Comparison of ENCODE assay signal across 13 mouse cellular contexts in the genomic region with DNA sequence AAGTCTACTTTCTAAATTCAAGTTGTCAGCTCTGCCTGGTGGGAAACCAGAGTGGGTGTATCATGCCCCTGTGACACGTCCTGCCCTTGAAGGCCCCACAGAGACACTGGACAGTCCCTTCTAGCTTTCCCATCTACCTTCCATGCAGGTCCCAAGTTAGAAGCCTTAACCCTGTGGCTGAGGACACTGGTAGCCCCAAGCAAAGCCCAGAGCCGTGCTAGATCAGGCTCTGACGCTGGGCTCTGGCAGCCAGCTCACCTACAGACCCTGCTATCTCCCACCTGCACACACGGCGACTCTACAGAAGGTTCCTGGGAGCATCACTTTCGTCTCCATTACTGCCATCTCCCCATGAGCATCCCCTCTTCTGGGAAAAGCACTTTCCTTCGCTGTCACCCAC. TPM values are rescaled to one million over a fixed set of nuclear protein-coding genes. Genes with fewer than 3 reads are reported as not detected.
DNase-seq lines count a peak whose midpoint lies in the region; ATAC-seq and TF ChIP-seq lines count a peak whose summit lies in the region.
"Had no signal": no experiment of that assay in that cellular context is flagged by ENCODE, and none has a peak within 500 bp of the region (broad histone marks: within the 10 kb centered on the region; RNA-seq: fewer than 3 reads in every experiment).

No protein-coding gene starts in this region.

- no peak for TF ChIP-seq EP300 in liver, embryonic 14.5 days (IDR thresholded peaks at IDR 0.05; ENCODE audit: low read depth)

- no peaks in the 10 kb centered on the region for H3K27me3 ChIP-seq in forebrain, postnatal 0 days (ENCODE audit: insufficient read depth, low read length)
- no peaks in the 10 kb centered on the region for H3K27me3 ChIP-seq in forebrain, embryonic 14.5 days (replicated peaks; ENCODE audit: control insufficient read depth, insufficient read depth, low read length)
- H3K27me3 ChIP-seq in limb, embryonic 15.5 days, result no peaks in the 10 kb centered on the region
- no peaks in the 10 kb centered on the region for H3K27me3 ChIP-seq in limb, embryonic 10.5 days (ENCODE audit: low read depth, poor library complexity, severe bottlenecking)
- H3K27me3 ChIP-seq in liver, embryonic 14.5 days (ENCODE audit: control insufficient read depth, insufficient read depth, low read length), result no peaks in the 10 kb centered on the region

- H3K27ac ChIP-seq in forebrain, postnatal 0 days (ENCODE audit: low read depth, low read length), result no peak overlapping the region
- H3K27ac ChIP-seq in forebrain, embryonic 14.5 days (ENCODE audit: low read depth, low read length), result no peak overlapping the region
- H3K27ac ChIP-seq in limb, embryonic 15.5 days, result no peak overlapping the region
- H3K27ac ChIP-seq in limb, embryonic 10.5 days, result no peak overlapping the region
- H3K27ac ChIP-seq in brown adipose tissue, adult 24 weeks (replicated peaks; ENCODE audit: low read depth, low read length), result peak overlapping the region; percentile 85
- H3K27ac ChIP-seq in liver, embryonic 14.5 days, result no peak overlapping the region
- H3K27ac ChIP-seq: forebrain, embryonic 10.5 days; hindbrain, embryonic 14.5 days; midbrain, embryonic 10.5 days had no signal

- no peak for DNase-seq in forebrain, postnatal 0 days
- DNase-seq in forebrain, embryonic 14.5 days (ENCODE audit: low spot score), result no peak
- DNase-seq in limb, embryonic 10.5 days (ENCODE audit: low spot score), result no peak
- DNase-seq in liver, embryonic 14.5 days (ENCODE audit: low read depth in 3 of 3, low spot score in 3 of 3), result no peak
- no peak for DNase-seq in layer of hippocampus, postnatal 36 days
- DNase-seq: adrenal gland, postnatal 10 days; cerebellum, adult 9-10 months had no signal

- H3K4me3 ChIP-seq in forebrain, postnatal 0 days (ENCODE audit: low read depth, low read length), result no peak overlapping the region
- H3K4me3 ChIP-seq in forebrain, embryonic 14.5 days (ENCODE audit: low read depth, low read length), result no peak overlapping the region
- H3K4me3 ChIP-seq in limb, embryonic 15.5 days, result no peak overlapping the region
- no peak overlapping the region for H3K4me3 ChIP-seq in limb, embryonic 10.5 days
- peak overlapping the region; percentile 72 for H3K4me3 ChIP-seq in brown adipose tissue, adult 24 weeks (ENCODE audit: insufficient read depth, low read depth, low read length)
- H3K4me3 ChIP-seq in liver, embryonic 14.5 days (ENCODE audit: insufficient read depth in 1 of 2, low read depth in 2 of 2, low read length in 2 of 2), result peak overlapping the region; percentile 49 to 64
- H3K4me3 ChIP-seq: forebrain, embryonic 10.5 days; midbrain, embryonic 10.5 days had no signal

- no peaks in the 10 kb centered on the region for H3K36me3 ChIP-seq in forebrain, postnatal 0 days (ENCODE audit: insufficient read depth)
- H3K36me3 ChIP-seq in forebrain, embryonic 14.5 days (ENCODE audit: control insufficient read depth, insufficient read depth, low read length), result no peaks in the 10 kb centered on the region
- H3K36me3 ChIP-seq in limb, embryonic 15.5 days, result no peaks in the 10 kb centered on the region
- H3K36me3 ChIP-seq in limb, embryonic 10.5 days, result no peaks in the 10 kb centered on the region
- H3K36me3 ChIP-seq in liver, embryonic 14.5 days (replicated peaks; ENCODE audit: control insufficient read depth, insufficient read depth, low read depth), result no peaks in the 10 kb centered on the region
- H3K36me3 ChIP-seq: forebrain, embryonic 10.5 days; midbrain, embryonic 10.5 days had no signal

- no peaks in the 10 kb centered on the region for H3K4me1 ChIP-seq in forebrain, postnatal 0 days (ENCODE audit: insufficient read depth)
- H3K4me1 ChIP-seq in forebrain, embryonic 14.5 days (ENCODE audit: control insufficient read depth, insufficient read depth, low read length), result no peaks in the 10 kb centered on the region
- H3K4me1 ChIP-seq in limb, embryonic 15.5 days, result peaks cover 11% of the 10 kb centered on the region
- H3K4me1 ChIP-seq in limb, embryonic 10.5 days, result 0 out of 2 replicates have a peak, but pooled peaks cover 4% of the 10 kb centered on the region
- H3K4me1 ChIP-seq in brown adipose tissue, adult 24 weeks (ENCODE audit: control insufficient read depth, insufficient read depth, insufficient read length, low read length), result peaks cover 35% of the 10 kb centered on the region
- peaks cover 11 to 45% of the 10 kb centered on the region in 2 experiments for H3K4me1 ChIP-seq in liver, embryonic 14.5 days (replicated peaks; ENCODE audit: control insufficient read depth in 2 of 2, insufficient read depth in 2 of 2, low read length in 1 of 2)
- H3K4me1 ChIP-seq: forebrain, embryonic 10.5 days; midbrain, embryonic 10.5 days had no signal

- no peaks in the 10 kb centered on the region for H3K9me3 ChIP-seq in forebrain, postnatal 0 days (ENCODE audit: low read length)
- H3K9me3 ChIP-seq in forebrain, embryonic 14.5 days (replicated peaks; ENCODE audit: control insufficient read depth, low read length), result no peaks in the 10 kb centered on the region
- no peaks in the 10 kb centered on the region for H3K9me3 ChIP-seq in limb, embryonic 15.5 days
- H3K9me3 ChIP-seq in limb, embryonic 10.5 days (replicated peaks), result no peaks in the 10 kb centered on the region
- H3K9me3 ChIP-seq in liver, embryonic 14.5 days (ENCODE audit: control insufficient read depth, low read length), result no peaks in the 10 kb centered on the region
- H3K9me3 ChIP-seq: forebrain, embryonic 10.5 days; midbrain, embryonic 10.5 days had no signal

- H3K9ac ChIP-seq in forebrain, postnatal 0 days, result no peak overlapping the region
- H3K9ac ChIP-seq in forebrain, embryonic 14.5 days (ENCODE audit: low read length), result no peak overlapping the region
- no peak overlapping the region for H3K9ac ChIP-seq in limb, embryonic 15.5 days
- peak overlapping the region; percentile 9; the same call in 1 of the 2 replicates for H3K9ac ChIP-seq in liver, embryonic 14.5 days (replicated peaks)
- H3K9ac ChIP-seq: hindbrain, embryonic 14.5 days had no signal

- WGBS in forebrain, postnatal 0 days, result 82% methylated on average over 7 of the region's 7 CpGs
- 83% methylated on average over 7 of the region's 7 CpGs for WGBS in forebrain, embryonic 14.5 days
- 84% methylated on average over 7 of the region's 7 CpGs for WGBS in limb, embryonic 15.5 days
- WGBS in limb, embryonic 10.5 days, result 81% methylated on average over 7 of the region's 7 CpGs
- 31% methylated on average over 7 of the region's 7 CpGs for WGBS in liver, embryonic 14.5 days (ENCODE audit: insufficient replicate concordance)

- peak overlapping the region; percentile 10; the same call in 1 of the 2 replicates for H3K4me2 ChIP-seq in forebrain, postnatal 0 days (ENCODE audit: low read depth)
- no peak overlapping the region for H3K4me2 ChIP-seq in forebrain, embryonic 14.5 days (ENCODE audit: low read length)
- 0 out of 2 replicates have a peak overlapping the region, but pooled peaks have one; percentile 1 for H3K4me2 ChIP-seq in limb, embryonic 15.5 days
- peak overlapping the region; percentile 51 for H3K4me2 ChIP-seq in liver, embryonic 14.5 days (ENCODE audit: low read depth)
- H3K4me2 ChIP-seq: hindbrain, embryonic 14.5 days had no signal

- TF ChIP-seq CTCF in forebrain, postnatal 0 days (IDR thresholded peaks at IDR 0.05; ENCODE audit: low read depth), result no peak
- TF ChIP-seq CTCF in liver, embryonic 14.5 days (IDR thresholded peaks at IDR 0.05; ENCODE audit: low read depth), result no peak

- ATAC-seq in forebrain, postnatal 0 days, result no peak
- no peak for ATAC-seq in forebrain, embryonic 14.5 days
- ATAC-seq in limb, embryonic 15.5 days (ENCODE audit: insufficient number of reproducible peaks, low FRiP score, low TSS enrichment, low read depth), result no peak
- no peak for ATAC-seq in liver, embryonic 14.5 days (ENCODE audit: insufficient read depth)
- no peak for ATAC-seq in megakaryocyte progenitor cell, adult 5-6 weeks (replicated peaks; ENCODE audit: poor library complexity)

RNA-seq across cellular contexts. Expression of a gene that starts 1.2 kb away (rescaled TPM):
- 8.6 and 13.9 TPM in 2 replicates for total RNA-seq in forebrain, postnatal 0 days (2014; rRNA removed)
- 20.5 and 21.7 TPM in 2 replicates for polyA plus RNA-seq in forebrain, postnatal 0 days (2015; fragmentation: Nextera tagmentation; extraction: Ambion mirVana)
- polyA plus RNA-seq in forebrain, embryonic 14.5 days (2014; fragmentation: Nextera tagmentation; extraction: Ambion mirVana), result 8.6 and 8.7 TPM in 2 replicates
- 45.9 and 51.0 TPM in 2 replicates for polyA plus RNA-seq in limb, embryonic 15.5 days (2015; fragmentation: Nextera tagmentation; extraction: Ambion mirVana)
- 1.0 and 1.8 TPM in 2 replicates for polyA plus RNA-seq in limb, embryonic 10.5 days (2016; fragmentation: Nextera tagmentation; extraction: Ambion mirVana)
- polyA plus RNA-seq in brown adipose tissue, adult 24 weeks (2012; ENCODE audit: insufficient read depth, insufficient read length, missing spikeins), result 39.6 and 55.8 TPM in 2 replicates
- 58.5 and 70.8 TPM in 2 replicates for polyA plus RNA-seq in liver, embryonic 14.5 days (2012; rRNA removed)
- polyA plus RNA-seq in liver, embryonic 14.5 days (2014; fragmentation: Nextera tagmentation; extraction: Ambion mirVana), result 93.6 and 94.6 TPM in 2 replicates
- total RNA-seq in layer of hippocampus, postnatal 36 days (2021), result 1 to 10 TPM; 4.9 to 5.0 TPM
- total RNA-seq in megakaryocyte progenitor cell, adult 5-6 weeks (2015), result 374 and 478 TPM in 2 replicates
- total RNA-seq in megakaryocyte progenitor cell, adult 5-6 weeks (2017), result 73.6 and 82.8 TPM in 2 replicates

Comparison
In these comparisons a context has a peak if more than half of its experiments do, and no peak if none do; other contexts are left out.
1. H3K4me3 ChIP-seq: peak in brown adipose tissue, adult 24 weeks (single experiment) and liver, embryonic 14.5 days (2 of 2); none in forebrain, postnatal 0 days (single experiment), forebrain, embryonic 14.5 days (single experiment), limb, embryonic 15.5 days (single experiment) and limb, embryonic 10.5 days (single experiment).